Mouse (Mus musculus): ENCODE measurements at regions not wholly inside any gene's neighbourhood (a gene's known extent, or its start where the extent isn't known, plus 50 kb on each side); places are given as distances from the start of the nearest gene placed in this dataset.

DNA sequence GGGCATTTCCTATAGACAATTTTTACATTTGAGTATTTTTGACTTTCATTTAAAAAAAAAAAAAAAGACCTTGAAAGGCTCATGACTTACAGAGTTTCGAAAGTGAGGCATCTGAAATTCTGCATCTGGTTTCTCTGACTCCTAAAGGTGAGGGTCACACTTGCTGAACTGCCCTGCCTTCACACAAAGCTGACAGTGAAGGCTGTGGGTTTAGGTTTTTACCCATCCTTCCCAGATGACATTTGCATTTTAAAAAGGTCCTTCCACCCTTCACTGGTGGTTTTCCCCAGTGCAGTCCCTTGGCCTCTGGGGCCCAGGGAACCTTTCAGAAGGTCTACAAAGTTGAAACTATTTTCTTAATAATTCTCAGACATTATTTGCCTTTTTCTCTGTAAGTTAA, 76.4 kb upstream of the Slit3 start:
- no peak for ATAC-seq
- Histone ChIP-seq H3K4me3 (ENCODE audit: low read depth, low read length) (no peak overlapping the region), H3K4me2 (replicated peaks; ENCODE audit: low read depth, low read length) (no peak overlapping the region), H3K9me3 (ENCODE audit: low read length) (no peaks in the 10 kb centered on the region), H3K27me3 (replicated peaks; ENCODE audit: insufficient read depth, low read length) (no peaks in the 10 kb centered on the region), H3K27ac (ENCODE audit: low read length) (no peak overlapping the region), H3K4me1 (ENCODE audit: insufficient read depth, low read depth, low read length) (no peaks in the 10 kb centered on the region), H3K9ac (replicated peaks; ENCODE audit: low read depth) (no peak overlapping the region), H3K36me3 (ENCODE audit: insufficient read depth, low read length) (no peaks in the 10 kb centered on the region)
- DNase-seq (ENCODE audit: low spot score) = no peak
- no peak for TF ChIP-seq EP300 (IDR thresholded peaks at IDR 0.05)
- no peak for TF ChIP-seq CTCF (IDR thresholded peaks at IDR 0.05)
- 62% methylated on average over 1 of the region's 1 CpGs for WGBS

DNA sequence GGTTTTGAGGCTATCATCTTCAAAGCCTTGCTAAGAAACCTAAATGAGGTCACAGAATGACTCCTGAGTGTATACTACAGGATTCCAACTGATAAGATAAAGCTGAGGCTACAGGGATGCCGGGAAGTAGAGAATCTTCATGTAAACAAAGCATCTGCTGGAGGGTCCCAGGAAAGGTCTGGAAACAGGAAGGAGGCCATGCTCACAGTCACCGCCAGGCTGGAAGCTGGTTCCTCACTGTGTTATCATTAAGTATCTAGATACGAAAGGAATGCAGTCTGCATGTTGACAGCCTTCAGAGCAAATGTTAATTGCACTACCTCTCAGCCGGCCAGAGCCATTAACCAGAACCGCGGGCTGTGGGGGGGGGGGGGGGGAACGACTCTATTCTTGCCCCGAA, 96.6 kb upstream of the Slit3 start:
- H3K27me3 ChIP-seq (replicated peaks; ENCODE audit: insufficient read depth, low read length) = no peaks in the 10 kb centered on the region
- DNase-seq (ENCODE audit: low spot score) = no peak
- 6% methylated on average over 6 of the region's 8 CpGs for WGBS
- no peak overlapping the region for H3K4me3 ChIP-seq (ENCODE audit: low read depth, low read length)
- no peaks in the 10 kb centered on the region for H3K36me3 ChIP-seq (ENCODE audit: insufficient read depth, low read length)
- no peak overlapping the region for H3K9ac ChIP-seq (replicated peaks; ENCODE audit: low read depth)
- TF ChIP-seq CTCF (IDR thresholded peaks at IDR 0.05) (no peak), EP300 (IDR thresholded peaks at IDR 0.05) (no peak)
- no peak for ATAC-seq
- no peaks in the 10 kb centered on the region for H3K9me3 ChIP-seq (ENCODE audit: low read length)
- H3K27ac ChIP-seq (ENCODE audit: low read length) = no peak overlapping the region
- peak overlapping the region; percentile 9; the same call in 1 of the 2 replicates for H3K4me2 ChIP-seq (replicated peaks; ENCODE audit: low read depth, low read length)
- H3K4me1 ChIP-seq (ENCODE audit: insufficient read depth, low read depth, low read length) = no peaks in the 10 kb centered on the region

DNA sequence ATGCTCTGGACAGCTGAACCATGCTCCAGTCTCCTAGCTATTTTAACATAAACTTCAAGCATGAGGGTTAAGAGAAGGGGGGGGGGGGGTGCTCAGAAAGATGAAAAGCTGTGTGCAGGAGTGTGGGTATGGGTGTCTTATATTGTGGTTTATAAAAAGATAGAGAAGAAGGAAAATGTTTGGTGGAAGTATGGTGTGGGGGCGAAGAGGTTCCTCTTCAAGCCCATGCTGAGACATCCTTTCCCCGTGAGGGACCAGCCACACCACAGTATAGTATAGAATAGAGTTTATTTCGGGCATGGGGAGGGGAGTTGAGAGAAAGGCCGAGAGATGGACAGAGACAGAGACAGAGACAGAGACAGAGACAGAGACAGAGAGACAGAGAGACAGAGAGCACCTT, 97.2 kb upstream of the Slit3 start:
- Histone ChIP-seq H3K4me2 (replicated peaks; ENCODE audit: low read depth, low read length) (no peak overlapping the region), H3K4me3 (ENCODE audit: low read depth, low read length) (no peak overlapping the region), H3K9me3 (ENCODE audit: low read length) (no peaks in the 10 kb centered on the region), H3K9ac (replicated peaks; ENCODE audit: low read depth) (no peak overlapping the region), H3K36me3 (ENCODE audit: insufficient read depth, low read length) (no peaks in the 10 kb centered on the region), H3K27me3 (replicated peaks; ENCODE audit: insufficient read depth, low read length) (no peaks in the 10 kb centered on the region), H3K27ac (ENCODE audit: low read length) (no peak overlapping the region), H3K4me1 (ENCODE audit: insufficient read depth, low read depth, low read length) (no peaks in the 10 kb centered on the region)
- no peak for TF ChIP-seq CTCF (IDR thresholded peaks at IDR 0.05)
- no peak for TF ChIP-seq EP300 (IDR thresholded peaks at IDR 0.05)
- DNase-seq (ENCODE audit: low spot score) = no peak
- no peak for ATAC-seq
- WGBS = 64% methylated on average over 4 of the region's 4 CpGs

DNA sequence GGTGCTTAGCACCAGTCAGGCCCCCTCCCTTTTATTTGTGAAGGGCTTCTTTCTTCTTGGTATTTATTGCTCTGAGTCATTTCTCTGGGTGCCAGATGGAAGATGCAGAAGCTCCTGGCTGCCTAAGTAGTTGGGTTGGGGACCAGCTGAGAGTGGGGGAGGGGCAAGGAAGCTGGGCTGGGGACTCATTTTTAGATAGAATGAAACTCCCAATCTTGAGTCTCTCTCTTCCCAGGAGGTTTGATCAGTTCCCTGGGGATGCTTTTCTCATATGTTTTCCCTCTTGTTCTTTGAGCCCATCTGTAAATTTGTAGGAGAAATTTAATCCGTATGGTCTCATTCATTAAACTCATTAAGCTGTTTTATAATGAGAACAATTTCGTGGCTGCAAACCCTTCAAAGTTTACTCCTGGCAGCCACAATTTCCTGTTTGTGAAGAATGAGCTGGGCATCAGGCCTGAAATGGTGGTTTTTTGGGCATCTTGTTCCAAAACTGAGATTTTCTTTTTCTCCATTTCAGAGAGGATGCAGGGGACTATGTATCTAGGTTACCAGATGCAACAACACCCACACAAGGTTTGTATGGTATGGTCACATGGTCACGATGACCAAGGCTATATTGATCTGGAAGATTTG, 98.9 kb upstream of the Slit3 start:
- Histone ChIP-seq H3K27me3 (replicated peaks; ENCODE audit: insufficient read depth, low read length) (no peaks in the 10 kb centered on the region), H3K27ac (ENCODE audit: low read length) (no peak overlapping the region), H3K4me1 (ENCODE audit: insufficient read depth, low read depth, low read length) (no peaks in the 10 kb centered on the region), H3K9ac (replicated peaks; ENCODE audit: low read depth) (no peak overlapping the region), H3K9me3 (ENCODE audit: low read length) (no peaks in the 10 kb centered on the region), H3K4me3 (ENCODE audit: low read depth, low read length) (no peak overlapping the region), H3K36me3 (ENCODE audit: insufficient read depth, low read length) (no peaks in the 10 kb centered on the region), H3K4me2 (replicated peaks; ENCODE audit: low read depth, low read length) (no peak overlapping the region)
- DNase-seq (ENCODE audit: low spot score) (no peak), ATAC-seq (no peak)
- no peak for TF ChIP-seq CTCF (IDR thresholded peaks at IDR 0.05)
- TF ChIP-seq EP300 (IDR thresholded peaks at IDR 0.05) = no peak
- 54% methylated on average over 3 of the region's 3 CpGs for WGBS

DNA sequence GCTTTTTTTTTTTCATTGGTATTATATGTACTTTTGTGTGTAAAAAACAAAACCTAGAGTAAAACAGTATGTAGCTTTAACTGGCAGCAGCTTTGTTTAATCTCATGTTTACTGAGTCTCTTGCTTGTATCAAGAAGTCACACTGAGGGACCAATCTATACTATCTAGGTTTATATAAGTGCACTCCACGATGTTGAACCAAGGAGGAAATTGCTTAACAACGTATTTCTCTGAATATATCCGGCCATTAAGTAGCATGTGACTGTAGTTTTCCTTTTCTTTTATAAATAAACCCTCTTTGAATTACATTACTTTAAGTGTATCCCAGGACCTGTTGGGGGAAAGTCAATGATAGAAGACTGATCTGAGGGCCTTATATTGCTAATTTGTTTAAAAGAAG, 104.0 kb upstream of the Slit3 start:
- H3K27ac ChIP-seq (ENCODE audit: low read length) = no peak overlapping the region
- ATAC-seq (0 out of 2 replicates have a peak, but pooled peaks have one; percentile 43), DNase-seq (ENCODE audit: low spot score) (peak; percentile 52)
- no peaks in the 10 kb centered on the region for H3K27me3 ChIP-seq (replicated peaks; ENCODE audit: insufficient read depth, low read length)
- no peaks in the 10 kb centered on the region for H3K36me3 ChIP-seq (ENCODE audit: insufficient read depth, low read length)
- no peak for TF ChIP-seq CTCF (IDR thresholded peaks at IDR 0.05)
- TF ChIP-seq EP300 (IDR thresholded peaks at IDR 0.05) = peak; percentile 73
- WGBS = 10% methylated on average over 3 of the region's 3 CpGs
- no peak overlapping the region for H3K4me2 ChIP-seq (replicated peaks; ENCODE audit: low read depth, low read length)
- H3K9ac ChIP-seq (replicated peaks; ENCODE audit: low read depth) = no peak overlapping the region
- no peaks in the 10 kb centered on the region for H3K9me3 ChIP-seq (ENCODE audit: low read length)
- H3K4me1 ChIP-seq (ENCODE audit: insufficient read depth, low read depth, low read length) = peaks cover 2% of the 10 kb centered on the region
- no peak overlapping the region for H3K4me3 ChIP-seq (ENCODE audit: low read depth, low read length)

DNA sequence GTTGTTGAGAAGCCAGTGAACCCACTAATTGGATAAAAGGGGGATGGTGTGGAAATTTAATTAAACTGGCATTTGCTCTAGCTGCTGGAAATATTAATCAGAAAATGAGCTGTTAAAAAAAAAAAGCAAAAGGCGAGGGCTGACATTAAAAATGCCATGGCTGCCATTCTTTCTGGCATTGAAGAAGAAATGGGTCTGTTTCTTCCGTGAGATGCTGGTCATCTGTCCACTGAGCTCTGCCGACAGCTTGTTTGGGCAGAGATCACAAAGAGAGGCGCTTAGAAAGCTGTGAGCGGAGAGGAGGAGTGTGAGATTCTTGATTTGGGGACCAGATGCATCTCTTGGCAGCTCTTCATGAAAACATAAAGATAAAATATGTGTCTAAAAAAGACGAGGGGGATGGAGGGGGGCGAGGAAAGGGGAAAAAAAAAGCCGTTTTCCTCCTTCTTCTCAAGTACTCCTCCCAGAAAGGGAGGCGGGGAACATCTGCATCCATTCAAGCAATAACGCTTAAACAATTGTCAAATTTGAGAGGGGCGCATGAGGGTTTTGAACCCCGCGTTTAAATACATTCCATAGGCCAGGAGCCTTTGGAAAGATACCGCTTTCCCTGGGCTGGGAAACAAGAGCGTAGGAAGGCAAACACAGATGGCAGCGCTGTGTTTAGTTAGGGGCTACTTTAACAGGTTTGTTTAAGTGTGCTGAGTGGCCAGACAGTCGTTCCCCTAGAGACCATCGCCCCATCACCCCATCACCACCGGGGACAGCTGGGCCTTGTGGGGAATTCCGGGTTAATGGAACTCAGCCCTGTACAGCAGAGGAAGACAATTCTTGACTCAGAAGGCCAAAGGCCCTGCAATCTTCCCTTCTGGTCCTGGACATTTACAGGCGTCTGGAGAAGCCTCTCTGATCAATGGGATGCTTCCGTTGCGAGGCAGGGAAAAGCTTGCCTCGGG, 109.2 kb upstream of the Slit3 start:
- H3K36me3 ChIP-seq (ENCODE audit: insufficient read depth, low read length) = no peaks in the 10 kb centered on the region
- no peak overlapping the region for H3K4me2 ChIP-seq (replicated peaks; ENCODE audit: low read depth, low read length)
- no peaks in the 10 kb centered on the region for H3K27me3 ChIP-seq (replicated peaks; ENCODE audit: insufficient read depth, low read length)
- no peak overlapping the region for H3K9ac ChIP-seq (replicated peaks; ENCODE audit: low read depth)
- 26% methylated on average over 24 of the region's 24 CpGs for WGBS
- H3K27ac ChIP-seq (ENCODE audit: low read length) = no peak overlapping the region
- ATAC-seq (no peak; the same call in 1 of the 2 replicates), DNase-seq (ENCODE audit: low spot score) (no peak)
- TF ChIP-seq CTCF (IDR thresholded peaks at IDR 0.05) (no peak), EP300 (IDR thresholded peaks at IDR 0.05) (no peak)
- H3K4me3 ChIP-seq (ENCODE audit: low read depth, low read length) = no peak overlapping the region
- peaks cover 5% of the 10 kb centered on the region for H3K4me1 ChIP-seq (ENCODE audit: insufficient read depth, low read depth, low read length)
- no peaks in the 10 kb centered on the region for H3K9me3 ChIP-seq (ENCODE audit: low read length)

All from lung, postnatal 0 days (tissue).